Mouse (Mus musculus) left cerebral cortex, adult 8-10 months (tissue): ENCODE data around the gene D3Ertd254e. TPM values are rescaled to one million over a fixed set of nuclear protein-coding genes. Genes with fewer than 3 reads are reported as not detected.
A peak's percentile ranks its signal among the peaks of the same experiment; 100 is the strongest.
"Not testable (repeated sequence)": the region's sequence is repeated elsewhere in the genome, so short reads cannot be mapped to it uniquely, and the experiment has no call there.

Experiments
- DNase-seq, 2 experiments: peaks; one replicate each; pipeline ENCODE4 v3.0.0; 2022; ENCODE audit warnings: low spot score in 2 of 2
- total RNA-seq, 4 experiments: library from RNA; stranded (reverse); gene quantifications; 2 replicates each; pipeline ENCODE4 v1.2.4; 2022

The D3Ertd254e gene
- total RNA-seq: 10 to 100 TPM; 17.1 to 22.3 (median 19.1) TPM

GRCm38 (mm10) chr3:36150934-36151686, at the start of gene D3Ertd254e:
TSS of gene D3Ertd254e (plus strand) at chr3:36151017.
- DNase-seq: peak; percentile 83 to 96

DNA sequence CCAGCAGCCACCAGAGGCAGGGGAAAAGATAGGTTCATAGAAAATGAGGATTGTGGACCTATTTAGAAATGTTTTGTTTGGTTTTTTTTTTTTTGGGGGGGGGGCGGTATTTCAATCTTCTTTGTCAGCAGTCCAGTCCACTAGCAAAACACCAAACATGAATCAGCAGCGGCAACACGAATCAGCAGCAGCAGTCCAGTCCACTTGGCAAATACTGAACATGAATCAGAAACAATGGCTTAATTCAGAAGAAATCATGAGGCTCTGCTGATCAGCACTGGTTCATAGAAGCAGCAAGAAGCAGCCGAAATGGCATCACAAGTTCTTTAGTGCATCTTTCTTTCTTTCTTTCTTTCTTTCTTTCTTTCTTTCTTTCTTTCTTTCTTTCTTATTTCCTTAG, 34.7 kb upstream of the D3Ertd254e start:
- DNase-seq: no peak

GRCm38 (mm10) chr3:36119684-36120548, 30.9 kb upstream of the D3Ertd254e start:
- DNase-seq: no peak

DNA sequence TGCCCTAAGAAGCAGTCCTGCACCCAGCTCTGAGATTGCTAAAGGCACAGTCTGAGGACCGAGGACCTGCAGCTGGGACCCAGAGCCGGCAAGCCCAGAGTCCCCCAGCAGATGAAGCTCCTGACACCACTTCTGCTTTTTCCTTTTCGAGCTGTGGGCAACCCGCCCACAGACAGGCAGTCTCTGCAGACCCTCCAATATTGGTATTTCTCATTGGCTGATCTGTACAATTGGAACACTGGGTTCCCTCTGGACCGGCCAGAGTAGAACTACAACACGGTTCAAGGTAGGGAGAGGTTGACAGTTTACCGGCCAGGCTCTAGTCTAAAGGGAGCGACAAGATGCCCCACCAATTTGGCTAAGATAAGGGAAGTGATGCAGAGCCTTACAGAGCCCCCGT, 24.6 kb upstream of the D3Ertd254e start:
- DNase-seq: not testable (repeated sequence)

- no peak for DNase-seq
Measured at GRCm38 (mm10) chr3:36136152-36136551, 14.7 kb upstream of the D3Ertd254e start.

DNA sequence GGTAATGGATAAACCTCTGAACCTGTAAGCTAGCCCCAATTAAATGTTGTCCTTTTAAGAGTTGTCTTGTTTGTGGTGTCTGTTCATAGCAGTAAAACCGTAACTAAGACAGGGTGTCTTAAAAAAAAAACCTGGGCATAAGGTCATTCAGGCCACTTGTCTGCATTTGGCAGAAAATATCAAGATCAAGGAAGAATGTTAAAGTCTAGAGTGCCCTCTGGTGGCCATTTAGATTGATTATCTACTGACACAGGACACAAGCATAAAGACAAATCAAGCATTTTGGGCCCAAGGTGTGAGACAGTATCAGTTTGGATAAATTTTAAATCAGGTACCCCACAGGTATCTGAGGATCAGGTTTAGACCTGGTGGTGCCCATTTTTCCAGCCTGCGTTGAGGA, 13.3 kb upstream of the D3Ertd254e start:
- no peak for DNase-seq

- no peak for DNase-seq
Measured at GRCm38 (mm10) chr3:36138171-36138660, 12.6 kb upstream of the D3Ertd254e start.

DNA sequence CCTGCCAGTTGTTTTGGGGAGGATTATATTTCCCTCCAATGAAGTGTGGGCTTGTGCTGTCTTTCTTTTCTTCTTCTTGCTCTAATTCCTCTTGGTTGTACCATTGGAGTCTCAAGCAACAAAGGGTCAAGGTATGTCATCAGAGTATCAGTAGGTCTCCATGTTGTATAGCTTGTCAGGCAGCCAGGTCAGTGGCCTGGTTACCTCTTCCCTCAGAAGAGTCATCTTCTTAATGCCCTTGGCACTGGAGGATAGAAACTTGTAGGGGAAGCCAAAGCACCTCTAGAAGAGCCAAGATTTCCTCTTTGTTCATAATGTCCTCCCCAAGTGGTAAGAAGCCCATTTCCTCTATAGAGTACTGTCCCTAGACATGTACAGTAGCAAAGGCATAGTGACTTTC, 11.8 kb upstream of the D3Ertd254e start:
- no peak for DNase-seq

- DNase-seq: no peak
Measured at GRCm38 (mm10) chr3:36150537-36150933, 282 bp upstream of the D3Ertd254e start.

GRCm38 (mm10) chr3:36155268-36155667, 4.5 kb downstream of the D3Ertd254e start:
- DNase-seq: no peak

- DNase-seq: no peak
Measured at GRCm38 (mm10) chr3:36170670-36171210, 19.9 kb downstream of the D3Ertd254e start.

- DNase-seq: no peak
Measured at GRCm38 (mm10) chr3:36171348-36171747, 20.5 kb downstream of the D3Ertd254e start.

DNA sequence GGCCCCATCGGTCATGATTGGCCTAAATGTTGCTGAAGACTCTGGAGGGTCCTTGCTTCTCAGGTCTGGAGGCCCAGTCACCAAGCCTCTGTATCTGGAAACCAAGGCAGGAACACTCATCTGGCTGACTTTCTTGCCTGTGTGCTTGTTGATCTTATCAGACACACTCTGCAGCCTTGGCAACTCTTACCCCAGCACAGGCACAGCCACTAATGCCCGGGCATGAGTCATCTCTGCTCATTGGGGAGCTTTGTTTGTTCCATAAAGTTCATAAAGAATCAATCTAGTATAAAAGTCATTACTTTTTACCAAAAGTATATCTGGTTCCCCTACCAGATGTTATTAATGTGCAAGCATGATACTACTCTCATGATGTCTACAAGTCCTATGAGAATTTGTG, 22.9 kb downstream of the D3Ertd254e start:
- no peak for DNase-seq

DNA sequence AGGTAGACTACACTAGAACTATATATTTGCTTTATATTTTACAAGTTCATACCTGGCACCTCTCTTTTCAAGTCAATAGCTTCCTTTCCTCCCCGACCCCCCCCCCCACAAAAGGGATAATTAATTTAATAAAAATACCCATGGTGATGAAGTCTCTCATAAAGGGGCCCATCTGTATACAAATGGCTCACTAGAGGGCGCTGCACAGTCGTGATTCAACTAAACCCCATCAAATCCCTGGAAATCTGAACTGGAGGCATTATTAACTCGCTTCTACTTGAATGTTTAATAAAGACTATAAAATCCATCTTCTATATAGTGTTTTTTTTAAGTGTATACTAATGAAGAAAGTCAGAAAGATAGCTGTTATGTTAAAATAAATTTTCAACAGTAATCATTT, 30.7 kb downstream of the D3Ertd254e start:
- DNase-seq: no peak

DNA sequence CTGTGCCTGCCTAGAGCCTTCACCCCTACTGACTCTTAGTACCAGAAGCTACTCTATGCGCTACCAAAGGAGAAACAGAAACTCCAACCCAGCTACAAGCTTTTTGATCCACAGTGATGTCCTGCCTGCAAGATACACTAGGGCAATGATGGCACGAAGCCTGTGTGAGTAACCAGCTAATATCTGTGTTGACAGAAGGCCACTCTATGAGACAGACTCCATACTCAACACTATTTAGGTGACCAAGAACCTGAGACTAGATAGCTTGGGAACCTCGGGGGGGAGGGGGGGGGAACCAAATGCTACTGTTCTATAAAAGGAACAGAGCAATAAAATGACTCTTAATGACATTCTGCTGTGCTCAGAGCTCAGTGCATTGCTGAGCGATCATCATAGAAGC, 35.7 kb downstream of the D3Ertd254e start:
- no peak for DNase-seq

DNA sequence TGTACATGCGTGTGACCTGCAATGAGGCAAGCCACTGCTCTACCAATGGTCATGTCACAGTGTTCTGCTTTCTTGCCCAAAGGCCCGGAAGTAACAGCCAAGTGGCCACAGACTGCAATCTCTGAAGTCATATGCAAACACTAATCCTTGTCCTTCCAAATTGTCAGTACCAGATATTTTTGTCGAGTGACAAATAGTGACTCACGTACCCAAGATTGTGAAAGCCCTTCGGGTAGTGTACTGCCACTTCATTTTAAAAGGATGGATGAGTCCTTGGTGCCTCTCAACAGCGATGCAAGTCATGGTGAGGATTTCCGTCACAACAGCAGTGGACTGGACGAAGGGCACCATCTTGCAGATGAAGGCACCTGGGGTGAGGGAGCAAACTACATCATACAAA, 38.4 kb downstream of the D3Ertd254e start:
- no peak for DNase-seq

- no peak for DNase-seq
Measured at GRCm38 (mm10) chr3:36201098-36201497, 50.3 kb downstream of the D3Ertd254e start.

- DNase-seq: peak in 1 of 2 experiments; percentile 49
Measured at GRCm38 (mm10) chr3:36202932-36203331, 52.1 kb downstream of the D3Ertd254e start.

DNA sequence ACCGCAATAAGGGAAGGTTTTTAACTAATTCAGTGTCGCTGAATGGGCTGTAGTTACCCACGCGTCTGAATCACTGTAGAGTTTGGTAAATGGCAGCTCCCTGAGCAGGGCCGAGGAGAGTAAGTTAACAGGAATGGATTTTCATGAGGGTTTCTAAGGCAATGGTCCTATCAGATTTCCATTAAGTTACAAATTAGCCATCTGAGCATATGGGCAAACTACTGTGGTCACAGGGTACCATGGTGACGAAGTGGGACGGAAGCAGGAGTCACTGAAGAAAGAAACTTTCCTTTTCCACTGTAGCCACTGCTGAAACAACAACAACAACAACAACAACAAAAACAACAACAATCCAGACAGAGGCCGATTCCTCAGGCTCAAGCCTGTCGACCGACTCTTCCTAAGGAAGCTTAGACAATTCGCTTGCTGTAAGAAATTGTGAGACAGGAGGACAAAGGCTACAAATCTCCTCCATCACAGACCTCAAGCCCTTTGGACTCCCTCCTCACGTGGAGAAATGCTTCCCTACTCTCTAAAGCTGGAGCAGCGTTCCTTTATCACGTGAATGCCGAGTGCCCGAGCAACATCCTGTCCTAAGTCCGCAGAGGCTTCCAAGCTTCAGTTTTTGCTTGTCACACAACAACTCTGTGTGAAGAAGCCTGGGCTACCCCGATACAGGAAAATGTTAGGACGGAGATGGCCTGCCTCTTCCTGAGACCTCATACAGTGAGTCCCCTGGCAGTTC, 56.9 kb downstream of the D3Ertd254e start:
- DNase-seq: no peak

DNA sequence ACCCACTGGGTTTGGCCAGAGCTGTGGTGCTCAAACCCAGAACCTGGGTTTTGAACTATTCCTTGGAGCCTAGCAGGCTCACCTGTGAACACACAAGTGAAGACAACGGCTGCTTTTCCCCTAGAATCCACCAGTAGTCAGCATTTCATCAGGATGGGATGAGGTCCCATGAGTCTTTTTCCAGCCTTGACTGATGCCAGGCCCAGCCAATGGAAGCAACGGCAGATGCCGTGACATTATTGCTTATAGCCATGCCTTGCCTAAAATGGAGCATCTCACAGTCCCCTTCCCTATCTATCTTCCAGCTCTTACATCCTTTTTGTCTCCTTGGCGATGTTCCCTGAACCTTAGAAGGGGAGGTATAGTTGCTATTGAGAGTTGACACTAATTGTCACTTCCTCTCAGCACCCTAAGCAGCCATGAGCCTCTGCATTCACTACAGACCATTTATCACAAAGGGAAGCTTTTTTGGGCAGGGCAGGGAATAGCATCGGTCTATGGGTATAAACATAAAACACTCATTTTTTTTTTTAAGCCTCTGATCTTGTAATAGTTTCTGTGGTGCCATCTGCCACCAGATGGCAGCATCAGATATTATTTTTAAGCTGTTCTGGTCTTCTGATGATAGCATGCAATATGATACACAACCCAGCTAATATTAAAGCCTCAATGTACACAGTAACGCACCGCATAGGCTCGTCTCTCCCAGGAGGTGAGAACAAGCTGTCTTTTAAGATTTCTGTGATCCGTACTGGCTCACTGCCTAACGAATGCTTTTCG, 59.1 kb downstream of the D3Ertd254e start:
- DNase-seq: peak in 1 of 2 experiments; percentile 36

GRCm38 (mm10) chr3:36210939-36211338, 60.1 kb downstream of the D3Ertd254e start:
- no peak for DNase-seq
